Mouse (Mus musculus) liver, adult 2 months (tissue): ENCODE results near the gene Ankrd44. TPM values are rescaled to one million over a fixed set of nuclear protein-coding genes. Genes with fewer than 3 reads are reported as not detected.

Experiments used
- DNase-seq: peaks from one replicate; pipeline ENCODE4 v3.0.0-alpha.2; 2011; ENCODE audit warnings: low read depth, low spot score; ENCODE audit errors: extremely low read depth
- H3K27ac ChIP-seq: fragments of 200-500 bp; replicated peaks from 2 replicates; pipeline ENCODE4 v1.5.1; 2012; ENCODE audit warnings: low read depth, mild to moderate bottlenecking, control low read depth, inconsistent platforms, low read length; ENCODE audit not compliant: insufficient read depth
- H3K27me3 ChIP-seq: fragments of 200-500 bp; 2 replicates; pipeline ENCODE4 v1.6.1; 2012; ENCODE audit warnings: mild to moderate bottlenecking, moderate library complexity, low read length, inconsistent platforms; ENCODE audit not compliant: control insufficient read depth, insufficient read depth
- H3K36me3 ChIP-seq: fragments of 200-500 bp; 2 replicates; pipeline ENCODE4 v1.6.1; 2012; ENCODE audit warnings: low read length, inconsistent platforms; ENCODE audit not compliant: control insufficient read depth, insufficient read depth
- H3K4me1 ChIP-seq: fragments of 200-500 bp; 2 replicates; pipeline ENCODE4 v1.6.1; 2011; ENCODE audit warnings: low read length; ENCODE audit not compliant: control insufficient read depth, insufficient read depth
- H3K4me3 ChIP-seq: fragments of 200-500 bp; 2 replicates; pipeline ENCODE4 v1.5.1; 2011; ENCODE audit warnings: low read depth, mild to moderate bottlenecking, control low read depth, low read length, moderate library complexity; ENCODE audit not compliant: insufficient read depth
- H3K79me2 ChIP-seq: fragments of 200-500 bp; 2 replicates; pipeline ENCODE4 v1.6.1; 2012; ENCODE audit warnings: inconsistent platforms, mild to moderate bottlenecking, low read length, moderate library complexity; ENCODE audit not compliant: control insufficient read depth, insufficient read depth
- H3K9ac ChIP-seq: fragments of 200-500 bp; 2 replicates; pipeline ENCODE4 v1.6.1; 2012; ENCODE audit warnings: low read depth, mild to moderate bottlenecking, control low read depth, inconsistent platforms, low read length
- CTCF ChIP-seq: fragments of 200-500 bp; IDR thresholded peaks from 2 replicates; pipeline ENCODE4 v1.5.1; 2011; ENCODE audit warnings: low read depth, low read length, control low read depth
- POLR2A ChIP-seq: fragments of 200-500 bp; IDR thresholded peaks from 2 replicates; pipeline ENCODE4 v1.6.1; 2011; ENCODE audit warnings: low read length, control low read depth; ENCODE audit not compliant: insufficient read depth; ENCODE audit errors: extremely low read depth
- WGBS: fragments of 180-500 bp; shearing (Covaris S2); methylation state at CpG from one replicate; pipeline ENCODE4 v1.1.7; 2018; 5-methylcytosine and 5-hydroxymethylcytosine counted together
- polyA plus RNA-seq: library from polyadenylated mRNA; depleted of rRNA; stranded (reverse); fragments of >200 nt; gene quantifications from 2 replicates; pipeline ENCODE4 v1.2.3, GENCODE M21; 2012
- total RNA-seq: library from RNA; depleted of rRNA; stranded (reverse); fragments of >200 nt; gene quantifications from 2 replicates; pipeline ENCODE4 v1.2.3, GENCODE M21; 2014

Ankrd44 gene
- total and polyA plus RNA-seq, 2 experiments, result 2.3 to 8.5 TPM

GRCm38 (mm10) chr1:54647335-54647745 is 278.8 kb downstream of the Ankrd44 start:
- WGBS, result 72% methylated on average over 3 of the region's 3 CpGs
- no peak overlapping the region for H3K27ac ChIP-seq
- H3K36me3 ChIP-seq, result no peaks in the 10 kb centered on the region; the same call in 1 of the 2 replicates
- DNase-seq, result no peak
- no peak overlapping the region for H3K4me3 ChIP-seq
- H3K4me1 ChIP-seq, result no peaks in the 10 kb centered on the region
- no peak for TF ChIP-seq CTCF
- H3K9ac ChIP-seq, result no peak overlapping the region
- no peaks in the 10 kb centered on the region for H3K79me2 ChIP-seq
- no peaks in the 10 kb centered on the region for H3K27me3 ChIP-seq

- H3K27ac ChIP-seq, result no peak overlapping the region
- H3K4me3 ChIP-seq, result no peak overlapping the region
- TF ChIP-seq POLR2A, result no peak
- no peaks in the 10 kb centered on the region for H3K4me1 ChIP-seq
- DNase-seq, result no peak
- H3K36me3 ChIP-seq, result no peaks in the 10 kb centered on the region
- no peaks in the 10 kb centered on the region for H3K27me3 ChIP-seq
- no peak overlapping the region for H3K9ac ChIP-seq
- H3K79me2 ChIP-seq, result no peaks in the 10 kb centered on the region
- WGBS, result 70% methylated on average over 5 of the region's 5 CpGs
Measured at GRCm38 (mm10) chr1:54640184-54640795, 285.9 kb downstream of the Ankrd44 start.

GRCm38 (mm10) chr1:54639506-54640078 is 286.6 kb downstream of the Ankrd44 start:
- WGBS, result 87% methylated on average over 6 of the region's 6 CpGs

GRCm38 (mm10) chr1:54639076-54639475 is 287.1 kb downstream of the Ankrd44 start:
- no peak for DNase-seq
- Histone ChIP-seq H3K27ac (no peak overlapping the region), H3K36me3 (no peaks in the 10 kb centered on the region), H3K79me2 (no peaks in the 10 kb centered on the region), H3K4me1 (no peaks in the 10 kb centered on the region), H3K4me3 (no peak overlapping the region), H3K9ac (no peak overlapping the region), H3K27me3 (no peaks in the 10 kb centered on the region)
- no peak for TF ChIP-seq CTCF
- no peak for TF ChIP-seq POLR2A
- WGBS, result 95% methylated on average over 2 of the region's 2 CpGs

More at GRCm38 (mm10) chr1:54639506-54640078, 286.6 kb downstream of the Ankrd44 start:
- Histone ChIP-seq H3K4me3 (no peak overlapping the region), H3K27ac (no peak overlapping the region), H3K27me3 (no peaks in the 10 kb centered on the region), H3K79me2 (no peaks in the 10 kb centered on the region), H3K9ac (no peak overlapping the region), H3K4me1 (no peaks in the 10 kb centered on the region), H3K36me3 (no peaks in the 10 kb centered on the region)
- no peak for TF ChIP-seq CTCF
- TF ChIP-seq POLR2A, result no peak
- DNase-seq, result no peak

- H3K27ac ChIP-seq, result no peak overlapping the region
- no peaks in the 10 kb centered on the region for H3K27me3 ChIP-seq
- TF ChIP-seq CTCF, result no peak
- TF ChIP-seq POLR2A, result no peak
- no peak for DNase-seq
- no peaks in the 10 kb centered on the region for H3K79me2 ChIP-seq
- no peaks in the 10 kb centered on the region for H3K4me1 ChIP-seq
- WGBS, result 92% methylated on average over 2 of the region's 2 CpGs
- no peaks in the 10 kb centered on the region for H3K36me3 ChIP-seq
- H3K9ac ChIP-seq, result no peak overlapping the region
- no peak overlapping the region for H3K4me3 ChIP-seq
Measured at GRCm38 (mm10) chr1:54637340-54637739, 288.8 kb downstream of the Ankrd44 start.

- WGBS, result 81% methylated on average over 1 of the region's 1 CpGs
- Histone ChIP-seq H3K79me2 (no peaks in the 10 kb centered on the region), H3K27ac (no peak overlapping the region), H3K9ac (no peak overlapping the region), H3K36me3 (no peaks in the 10 kb centered on the region), H3K27me3 (no peaks in the 10 kb centered on the region), H3K4me3 (no peak overlapping the region), H3K4me1 (no peaks in the 10 kb centered on the region)
- TF ChIP-seq POLR2A, result no peak
- no peak for TF ChIP-seq CTCF
- no peak for DNase-seq
Measured at GRCm38 (mm10) chr1:54629106-54629505, 297.1 kb downstream of the Ankrd44 start.
